Mouse (Mus musculus): ENCODE data around the gene Ttc38. TPM values are rescaled to one million over a fixed set of nuclear protein-coding genes. Genes with fewer than 3 reads are reported as not detected.

Ttc38 gene
- 10 to 100 TPM in 1 of 2 experiments, 1 to 10 TPM in 1; 9.1 to 12.2 TPM for total RNA-seq (2023)

DNA sequence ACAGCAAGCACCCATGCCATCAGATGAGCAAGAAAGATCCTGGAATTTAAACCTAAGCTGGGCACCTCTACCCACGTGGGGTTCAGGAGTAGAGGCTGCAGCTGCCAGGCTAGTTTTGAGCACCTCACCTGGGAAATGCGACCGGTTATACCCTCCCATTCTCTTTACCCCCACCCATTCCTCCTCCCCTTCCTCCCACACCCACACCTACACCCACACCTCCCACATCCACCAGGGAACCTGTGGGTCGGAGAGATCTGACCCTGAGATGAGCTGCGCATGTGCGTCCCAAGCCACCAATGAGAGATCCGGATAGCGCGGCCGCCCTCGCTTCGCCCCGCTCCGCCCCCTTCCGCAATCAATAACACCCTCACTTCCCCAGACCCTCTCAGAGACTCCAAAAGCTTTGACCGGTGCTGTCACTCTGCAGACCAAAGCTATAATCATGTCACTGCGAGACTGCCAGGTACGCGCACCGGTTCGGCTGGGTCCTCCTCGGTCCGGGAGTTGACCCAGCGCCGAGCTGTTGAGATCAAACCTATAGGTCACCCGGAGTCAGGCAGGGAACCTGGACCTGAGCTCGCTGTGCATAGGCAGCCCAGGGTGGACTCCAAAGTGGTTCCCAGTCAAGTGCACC, at the start of gene Ttc38:
Gene Ttc38, plus strand, starts transcription at position 353 of the 637 bp plus-strand sequence.

DNA sequence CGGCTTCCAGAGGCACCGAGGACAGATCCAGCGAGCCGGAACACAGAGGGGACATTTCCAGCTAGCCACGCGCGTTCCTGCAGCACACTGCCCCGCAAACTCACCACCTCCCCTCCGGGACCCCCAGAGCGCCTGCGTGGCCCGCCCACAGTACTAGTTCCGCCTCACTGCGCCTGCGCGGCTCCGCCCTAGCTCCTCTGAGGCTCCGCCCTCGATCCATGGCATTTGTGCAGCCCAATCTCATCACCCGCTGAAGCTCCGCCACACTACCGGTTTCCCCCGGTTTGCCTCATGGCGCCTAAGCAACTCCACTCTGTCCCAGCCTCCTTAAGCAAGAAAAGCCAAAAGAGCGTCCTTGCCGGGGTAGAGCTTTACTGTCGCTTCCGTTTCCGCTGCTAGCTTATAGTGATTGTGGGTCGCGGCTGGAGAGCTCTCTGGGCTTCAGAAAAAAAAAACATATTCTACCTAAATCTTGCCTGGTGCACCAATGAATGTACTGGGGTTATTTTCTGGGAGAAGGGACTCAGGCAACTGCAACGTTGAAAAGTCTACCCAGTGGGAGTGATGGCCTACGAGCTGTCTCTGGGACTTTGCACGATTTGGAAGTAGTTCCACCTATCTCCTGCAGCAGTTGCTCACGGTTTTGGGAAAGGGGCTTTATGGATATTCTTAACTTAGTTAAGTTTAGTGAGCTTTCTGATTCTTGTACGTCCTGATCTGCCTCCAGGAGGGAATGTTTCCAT, 20.4 kb upstream of the Ttc38 start, which contains the start of gene Cdpf1:
Gene Cdpf1, minus strand, starts transcription at position 163 of the 743 bp plus-strand sequence.

DNA sequence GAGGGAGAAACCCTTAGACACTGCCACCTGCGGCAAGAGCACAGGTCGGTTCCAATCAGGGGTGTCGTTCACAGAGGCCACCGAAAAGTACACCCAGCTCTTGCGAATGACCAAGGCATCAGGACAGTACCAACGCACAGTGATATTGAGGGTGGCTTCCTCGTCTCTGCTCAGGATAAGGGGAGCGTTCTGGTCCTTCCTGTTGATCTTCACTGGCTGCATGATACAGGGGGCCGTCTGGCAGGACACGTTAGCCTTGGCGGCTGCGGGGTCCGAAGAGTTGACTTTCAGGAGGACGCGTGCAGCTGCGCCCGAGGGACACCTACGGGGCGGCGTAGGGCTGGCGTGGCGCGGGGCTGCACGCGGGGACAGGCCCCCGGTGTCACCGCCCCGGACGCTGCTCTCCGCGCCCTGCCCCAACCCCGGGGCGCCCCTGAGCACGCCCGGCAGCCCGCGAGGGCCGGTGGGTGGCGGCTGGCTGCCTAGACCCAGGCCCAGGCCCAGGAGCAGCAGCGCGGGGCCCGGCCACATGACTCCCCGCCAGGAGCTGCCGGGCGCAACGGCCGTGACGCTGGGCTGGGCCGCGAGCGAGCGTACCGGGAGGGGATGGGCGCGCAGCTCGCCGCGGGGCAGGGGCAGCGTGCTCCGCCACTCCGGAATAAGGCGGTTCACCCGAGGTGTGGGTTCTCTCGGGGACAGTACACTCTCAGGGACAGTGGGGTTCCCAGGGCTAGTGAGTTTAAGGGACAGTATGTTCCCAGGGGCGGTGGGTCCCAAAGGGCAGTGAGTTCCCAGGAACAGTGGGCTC, 10.7 kb upstream of the Ttc38 start, which contains the start of gene Pkdrej:
Gene Pkdrej, minus strand, starts transcription at position 532 of the 808 bp plus-strand sequence.

DNA sequence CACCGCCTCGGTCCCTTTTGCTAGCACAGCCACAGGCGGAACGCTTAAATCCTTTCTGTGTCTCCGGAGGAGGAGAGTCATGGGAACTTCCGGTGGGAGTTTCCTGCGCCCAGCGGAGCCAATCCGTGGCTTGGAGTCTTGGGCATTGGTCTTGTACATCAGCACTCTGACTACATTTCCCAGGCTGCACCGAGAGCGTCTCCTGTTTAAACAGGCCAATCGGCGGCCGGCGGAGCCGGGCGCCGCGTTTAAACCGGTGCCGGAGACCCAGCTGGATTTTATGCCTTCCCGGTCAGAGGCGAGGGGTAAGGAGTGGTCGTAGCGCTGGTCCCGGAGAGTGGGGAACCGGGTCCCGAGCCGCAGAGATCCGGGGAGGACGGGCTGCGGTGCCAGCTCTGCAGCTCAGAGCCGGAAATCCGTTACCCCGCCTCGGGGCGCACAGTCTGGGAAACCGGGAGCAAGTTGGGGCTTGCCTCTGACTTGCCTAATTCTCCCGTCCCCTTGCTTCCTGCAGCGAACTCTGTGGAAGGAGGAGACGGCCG, 27.5 kb downstream of the Ttc38 start, which contains the start of gene Gtse1:
Gene Gtse1, plus strand, starts transcription at position 256 of the 542 bp plus-strand sequence.

DNA sequence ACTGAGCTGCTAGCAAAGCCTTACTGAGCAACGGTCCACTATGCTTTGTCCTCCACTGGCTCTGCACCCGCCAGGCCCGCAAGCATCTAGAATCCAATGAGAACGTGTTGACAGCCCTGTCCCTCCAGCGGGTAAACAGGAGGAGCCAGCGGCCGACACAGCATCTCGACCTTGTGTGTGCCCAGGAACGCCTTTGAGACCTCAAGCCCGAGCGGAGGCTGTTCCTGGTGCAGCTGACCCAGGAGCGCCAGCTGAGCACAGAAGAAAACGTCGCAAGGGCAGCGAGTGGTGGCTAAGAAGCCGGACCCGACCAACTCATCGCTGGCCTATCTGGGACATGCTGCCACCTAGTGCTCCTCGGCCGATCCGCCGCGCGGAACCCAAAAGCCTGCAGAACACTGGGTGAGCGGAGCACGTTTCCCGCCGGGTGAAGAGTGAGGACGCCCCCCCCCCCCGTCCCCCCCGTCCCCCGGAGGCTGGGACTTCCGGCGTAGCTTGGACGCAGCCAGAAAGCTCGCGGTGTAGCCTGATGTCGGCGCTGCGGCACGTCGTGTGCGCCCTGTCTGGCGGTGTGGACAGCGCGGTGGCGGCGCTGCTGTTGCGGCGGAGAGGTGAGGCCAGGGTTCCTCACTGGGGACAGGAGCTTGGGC, 46.9 kb downstream of the Ttc38 start, which contains the start of gene Trmu:
Gene Trmu, plus strand, starts transcription at position 465 of the 650 bp plus-strand sequence.

Other genes starting within 250 kb of the Ttc38 start
- not detected for gene Wnt7b, start 249.8 kb upstream of the Ttc38 start, total RNA-seq (2023)
- gene Ppara, start 97.3 kb upstream of the Ttc38 start, total RNA-seq (2023) = not detected
- gene Cdpf1, start 20.6 kb upstream of the Ttc38 start, total RNA-seq (2023) = 1 to 10 TPM; 6.4 to 6.9 TPM
- not detected for gene Pkdrej, start 10.6 kb upstream of the Ttc38 start, total RNA-seq (2023)
- 10 to 100 TPM; 15.2 to 15.8 TPM for gene Gtse1, start 27.4 kb downstream of the Ttc38 start, total RNA-seq (2023)
- 10 to 100 TPM in 1 of 2 experiments, 1 to 10 TPM in 1; 9.5 to 11.7 TPM for gene Trmu, start 47.0 kb downstream of the Ttc38 start, total RNA-seq (2023)
- 1 to 10 TPM; 1.4 to 3.0 TPM for gene Celsr1, start 201.5 kb downstream of the Ttc38 start, total RNA-seq (2023)
- 10 to 100 TPM; 10.2 to 17.1 TPM for gene Gramd4, start 225.4 kb downstream of the Ttc38 start, total RNA-seq (2023)